Mouse (Mus musculus): ENCODE measurements around the gene Hspd1.

Hspd1 gene

GRCm38 (mm10) chr1:55048841-55049587, 39.0 kb downstream of the Hspd1 start:
- in situ Hi-C loops (cut with MboI, MseI) = loop anchor here in 1 of 2 experiments (25.0 kb wide), 1 partner anchor 1287 kb away; no protein-coding TSS in a partner anchor

GRCm38 (mm10) chr1:55043164-55043563, 44.9 kb downstream of the Hspd1 start:
- in situ Hi-C loops (cut with MboI, MseI) = loop anchor here in 1 of 2 experiments (25.0 kb wide), 1 partner anchor 1281 kb away; no protein-coding TSS in a partner anchor

GRCm38 (mm10) chr1:55042246-55042645, 45.8 kb downstream of the Hspd1 start:
- in situ Hi-C loops (cut with MboI, MseI) = loop anchor here in 1 of 2 experiments (25.0 kb wide), 1 partner anchor 1280 kb away; no protein-coding TSS in a partner anchor

- in situ Hi-C loops (cut with MboI, MseI) = loop anchor here in 1 of 2 experiments (25.0 kb wide), 1 partner anchor 1279 kb away; no protein-coding TSS in a partner anchor
These were observed 46.4 kb downstream of the Hspd1 start for GRCm38 (mm10) chr1:55041691-55042090.

- in situ Hi-C loops (cut with MboI, MseI) = loop anchor here in 1 of 2 experiments (25.0 kb wide), 1 partner anchor 1278 kb away; no protein-coding TSS in a partner anchor
These were observed 48.1 kb downstream of the Hspd1 start for GRCm38 (mm10) chr1:55039944-55040343.

DNA sequence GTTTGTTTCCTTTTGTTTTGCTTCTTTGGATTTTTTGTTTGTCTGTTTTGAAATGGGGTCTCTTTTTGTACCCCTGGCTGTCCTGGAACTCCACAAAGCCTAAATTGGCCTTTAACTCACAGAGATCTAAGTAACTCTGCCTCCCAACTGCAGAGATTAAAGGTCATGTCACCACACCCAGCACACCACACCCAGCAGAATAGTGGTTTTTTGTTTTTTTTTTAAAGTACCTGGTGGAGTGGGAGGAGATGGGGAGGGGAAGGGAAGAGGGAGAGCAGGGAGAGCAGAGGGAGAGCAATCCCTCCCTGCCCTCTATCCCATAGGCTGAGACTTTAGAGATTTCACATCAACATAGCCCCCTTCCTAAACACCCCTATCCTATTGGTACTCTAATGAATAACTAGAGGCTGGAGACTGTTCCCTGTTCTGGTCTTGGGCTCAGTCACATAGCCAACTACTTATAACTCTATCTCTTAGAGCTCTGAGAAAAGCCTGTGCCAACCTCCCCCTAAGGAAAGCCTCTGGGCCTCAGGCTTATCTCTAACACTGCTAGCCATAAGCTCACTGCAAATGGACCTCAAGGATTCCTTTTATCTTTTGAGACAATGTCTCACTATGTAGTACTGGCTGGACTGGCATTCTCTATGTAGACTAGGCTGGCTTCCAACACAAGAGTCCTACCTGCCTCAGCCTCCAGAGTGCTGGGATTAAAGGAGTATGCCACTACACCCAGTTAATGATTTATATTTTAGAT, 56.8 kb downstream of the Hspd1 start:
- in situ Hi-C loops (cut with MboI, MseI) = loop anchor here in 1 of 2 experiments (25.0 kb wide), 1 partner anchor 1269 kb away; no protein-coding TSS in a partner anchor

GRCm38 (mm10) chr1:55029446-55029845, 58.6 kb downstream of the Hspd1 start:
- in situ Hi-C loops (cut with MboI, MseI) = loop anchor here in 1 of 2 experiments (5.0 to 25.0 kb wide), 2 partner anchors 58 to 1267 kb away; partner anchors contain the start of genes Hspd1 and Hspe1

- in situ Hi-C loops (cut with MboI, MseI) = loop anchor here in 1 of 2 experiments (5.0 to 25.0 kb wide), 2 partner anchors 59 to 1266 kb away; partner anchors contain the start of genes Hspd1 and Hspe1
These were observed 59.4 kb downstream of the Hspd1 start for GRCm38 (mm10) chr1:55028512-55029249.

DNA sequence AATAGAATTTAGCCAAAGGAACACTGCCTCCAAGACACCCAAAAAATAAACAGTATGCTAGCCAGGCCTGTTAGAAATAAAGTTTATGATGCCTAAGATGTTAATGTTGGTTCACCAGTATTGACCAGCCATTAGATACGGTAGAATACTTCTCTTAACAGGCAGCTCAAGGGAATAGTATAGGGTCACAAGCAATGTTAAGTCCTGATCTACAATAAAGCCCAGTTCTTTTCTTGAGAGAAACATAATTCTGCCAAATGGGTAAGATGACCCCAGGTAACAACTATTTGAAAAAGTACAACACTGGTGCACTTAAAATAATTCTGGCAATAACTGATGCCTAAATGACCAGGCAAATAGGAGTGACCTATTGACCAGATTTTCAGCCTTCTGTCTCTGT, 60.1 kb downstream of the Hspd1 start:
- in situ Hi-C loops (cut with MboI, MseI) = loop anchor here in 1 of 2 experiments (5.0 to 25.0 kb wide), 2 partner anchors 59 to 1266 kb away; partner anchors contain the start of genes Hspd1 and Hspe1
